Mouse (Mus musculus): Measurements from ENCODE around the gene Nectin2.

Nectin2 gene

GRCm38 (mm10) chr7:19701069-19701761 lies 49.1 kb downstream of the Nectin2 start:
- Histone ChIP-seq H3K9me3 (ENCODE audit: low read length) (no peaks in the 10 kb centered on the region), H3K27me3 (ENCODE audit: insufficient read depth, low read length) (no peaks in the 10 kb centered on the region), H3K36me3 (ENCODE audit: insufficient read depth, low read length) (peaks cover 71% of the 10 kb centered on the region), H3K4me1 (replicated peaks; ENCODE audit: low read depth, low read length) (peaks cover 75% of the 10 kb centered on the region), H3K4me3 (replicated peaks; ENCODE audit: low read length) (peak overlapping the region; percentile 86)
- TF ChIP-seq CTCF (conservative IDR thresholded peaks at IDR 0.05; ENCODE audit: low read length) (peak; percentile 30), NANOG (IDR thresholded peaks at IDR 0.05; ENCODE audit: borderline replicate concordance, low read length) (no peak), POU5F1 (IDR thresholded peaks at IDR 0.05; ENCODE audit: borderline replicate concordance, low read length) (no peak)

- H3K9me3 ChIP-seq (ENCODE audit: low read length): no peaks in the 10 kb centered on the region
- H3K4me1 ChIP-seq (replicated peaks; ENCODE audit: low read depth, low read length): peaks cover 82% of the 10 kb centered on the region
- H3K27me3 ChIP-seq (ENCODE audit: insufficient read depth, low read length): no peaks in the 10 kb centered on the region
- H3K36me3 ChIP-seq (ENCODE audit: insufficient read depth, low read length): peaks cover 72% of the 10 kb centered on the region
- H3K4me3 ChIP-seq (replicated peaks; ENCODE audit: low read length): peak overlapping the region; percentile 86
- TF ChIP-seq NANOG (IDR thresholded peaks at IDR 0.05; ENCODE audit: borderline replicate concordance, low read length) (no peak), CTCF (conservative IDR thresholded peaks at IDR 0.05; ENCODE audit: low read length) (no peak), POU5F1 (IDR thresholded peaks at IDR 0.05; ENCODE audit: borderline replicate concordance, low read length) (no peak)
Observed at GRCm38 (mm10) chr7:19700299-19701068, 49.8 kb downstream of the Nectin2 start.

- Histone ChIP-seq H3K36me3 (ENCODE audit: insufficient read depth, low read length) (peaks cover 66% of the 10 kb centered on the region), H3K4me3 (replicated peaks; ENCODE audit: low read length) (peak overlapping the region; percentile 86), H3K27me3 (ENCODE audit: insufficient read depth, low read length) (no peaks in the 10 kb centered on the region), H3K4me1 (replicated peaks; ENCODE audit: low read depth, low read length) (peaks cover 84% of the 10 kb centered on the region), H3K9me3 (ENCODE audit: low read length) (no peaks in the 10 kb centered on the region)
- TF ChIP-seq NANOG (IDR thresholded peaks at IDR 0.05; ENCODE audit: borderline replicate concordance, low read length) (no peak), CTCF (conservative IDR thresholded peaks at IDR 0.05; ENCODE audit: low read length) (no peak), POU5F1 (IDR thresholded peaks at IDR 0.05; ENCODE audit: borderline replicate concordance, low read length) (no peak)
Observed at GRCm38 (mm10) chr7:19699827-19700148, 50.5 kb downstream of the Nectin2 start.

GRCm38 (mm10) chr7:19698907-19699826 lies 51.1 kb downstream of the Nectin2 start, which contains the start of gene Apoe:
Gene Apoe, minus strand, starts transcription at chr7:19699188.
- H3K9me3 ChIP-seq (ENCODE audit: low read length): no peaks in the 10 kb centered on the region
- peak within 1 kb of the TSS; percentile 86 for H3K4me3 ChIP-seq (replicated peaks; ENCODE audit: low read length)
- peaks cover 59% of the 10 kb centered on the region for H3K36me3 ChIP-seq (ENCODE audit: insufficient read depth, low read length)
- H3K4me1 ChIP-seq (replicated peaks; ENCODE audit: low read depth, low read length): peaks cover 84% of the 10 kb centered on the region
- no peaks in the 10 kb centered on the region for H3K27me3 ChIP-seq (ENCODE audit: insufficient read depth, low read length)
- TF ChIP-seq NANOG (IDR thresholded peaks at IDR 0.05; ENCODE audit: borderline replicate concordance, low read length) (0 out of 2 replicates have a peak, but pooled peaks have one; percentile 17), POU5F1 (IDR thresholded peaks at IDR 0.05; ENCODE audit: borderline replicate concordance, low read length) (no peak), CTCF (conservative IDR thresholded peaks at IDR 0.05; ENCODE audit: low read length) (no peak)

GRCm38 (mm10) chr7:19697949-19698906 lies 52.1 kb downstream of the Nectin2 start:
- peaks cover 84% of the 10 kb centered on the region for H3K4me1 ChIP-seq (replicated peaks; ENCODE audit: low read depth, low read length)
- no peaks in the 10 kb centered on the region for H3K27me3 ChIP-seq (ENCODE audit: insufficient read depth, low read length)
- peak overlapping the region; percentile 86 for H3K4me3 ChIP-seq (replicated peaks; ENCODE audit: low read length)
- peaks cover 50% of the 10 kb centered on the region for H3K36me3 ChIP-seq (ENCODE audit: insufficient read depth, low read length)
- no peak for TF ChIP-seq NANOG (IDR thresholded peaks at IDR 0.05; ENCODE audit: borderline replicate concordance, low read length)
- TF ChIP-seq POU5F1 (IDR thresholded peaks at IDR 0.05; ENCODE audit: borderline replicate concordance, low read length): no peak
- TF ChIP-seq CTCF (conservative IDR thresholded peaks at IDR 0.05; ENCODE audit: low read length): peak; percentile 23; the same call in 1 of the 2 replicates
- no peaks in the 10 kb centered on the region for H3K9me3 ChIP-seq (ENCODE audit: low read length)

- no peaks in the 10 kb centered on the region for H3K27me3 ChIP-seq (ENCODE audit: insufficient read depth, low read length)
- H3K4me3 ChIP-seq (replicated peaks; ENCODE audit: low read length): peak overlapping the region; percentile 86
- H3K9me3 ChIP-seq (ENCODE audit: low read length): no peaks in the 10 kb centered on the region
Observed at GRCm38 (mm10) chr7:19696336-19696873, 53.9 kb downstream of the Nectin2 start.

GRCm38 (mm10) chr7:19695881-19696280 lies 54.4 kb downstream of the Nectin2 start:
- Histone ChIP-seq H3K4me1 (replicated peaks; ENCODE audit: low read depth, low read length) (peaks cover 82% of the 10 kb centered on the region), H3K36me3 (ENCODE audit: insufficient read depth, low read length) (peaks cover 30% of the 10 kb centered on the region), H3K4me3 (replicated peaks; ENCODE audit: low read length) (peak overlapping the region; percentile 86), H3K9me3 (ENCODE audit: low read length) (no peaks in the 10 kb centered on the region), H3K27me3 (ENCODE audit: insufficient read depth, low read length) (no peaks in the 10 kb centered on the region)
- TF ChIP-seq CTCF (conservative IDR thresholded peaks at IDR 0.05; ENCODE audit: low read length): no peak
- no peak for TF ChIP-seq POU5F1 (IDR thresholded peaks at IDR 0.05; ENCODE audit: borderline replicate concordance, low read length)
- TF ChIP-seq NANOG (IDR thresholded peaks at IDR 0.05; ENCODE audit: borderline replicate concordance, low read length): no peak

More at GRCm38 (mm10) chr7:19696336-19696873, 53.9 kb downstream of the Nectin2 start:
- H3K36me3 ChIP-seq (ENCODE audit: insufficient read depth, low read length): peaks cover 32% of the 10 kb centered on the region
- peaks cover 80% of the 10 kb centered on the region for H3K4me1 ChIP-seq (replicated peaks; ENCODE audit: low read depth, low read length)
- TF ChIP-seq POU5F1 (IDR thresholded peaks at IDR 0.05; ENCODE audit: borderline replicate concordance, low read length): no peak
- 0 out of 2 replicates have a peak, but pooled peaks have one; percentile 8 for TF ChIP-seq CTCF (conservative IDR thresholded peaks at IDR 0.05; ENCODE audit: low read length)

Data from E14TG2a.4 (cell line).